Mouse (Mus musculus): Measurements from ENCODE around the gene Dab1.

GRCm38 (mm10) chr4:104361345-104361744, 742.2 kb downstream of the Dab1 start:
- TF ChIP-seq CTCF (IDR thresholded peaks at IDR 0.05; ENCODE audit: borderline replicate concordance, insufficient read depth, low read depth, low read length) (no peak), POLR2A (IDR thresholded peaks at IDR 0.05; ENCODE audit: borderline replicate concordance, insufficient read depth, low read length) (no peak)
